Mouse (Mus musculus) stomach, embryonic 16.5 days (tissue): ENCODE results near the gene A630076J17Rik. TPM values are rescaled to one million over a fixed set of nuclear protein-coding genes. Genes with fewer than 3 reads are reported as not detected.
A peak's percentile ranks its signal among the peaks of the same experiment; 100 is the strongest.

Source experiments
- ATAC-seq: fragments of 200-750 bp; cut with Nextera tagmentation; 2 replicates; pipeline ENCODE4 v1.8.0; 2017; ENCODE audit warnings: moderate number of reproducible peaks, moderate TSS enrichment; ENCODE audit not compliant: insufficient read depth, low FRiP score
- H3K27ac ChIP-seq: fragments of 300-500 bp; sonication (generic); 2 replicates; pipeline ENCODE4 v1.5.1; 2014; ENCODE audit warnings: low read length
- H3K27me3 ChIP-seq: fragments of 300-500 bp; sonication (generic); 2 replicates; pipeline ENCODE4 v1.6.1; 2014; ENCODE audit warnings: low read length, control low read depth, mixed read lengths; ENCODE audit not compliant: control insufficient read depth, insufficient read depth
- H3K36me3 ChIP-seq: fragments of 300-500 bp; sonication (generic); 2 replicates; pipeline ENCODE4 v1.6.1; 2014; ENCODE audit warnings: low read length; ENCODE audit not compliant: control insufficient read depth, insufficient read depth
- H3K4me1 ChIP-seq: fragments of 300-500 bp; sonication (generic); 2 replicates; pipeline ENCODE4 v1.6.1; 2014; ENCODE audit warnings: low read length, control low read depth, mixed read lengths; ENCODE audit not compliant: control insufficient read depth, insufficient read depth
- H3K4me2 ChIP-seq: fragments of 300-500 bp; sonication (generic); 2 replicates; pipeline ENCODE4 v1.6.1; 2014; ENCODE audit warnings: low read depth, low read length, mixed read lengths
- H3K4me3 ChIP-seq: fragments of 300-500 bp; sonication (generic); replicated peaks from 2 replicates; pipeline ENCODE4 v1.5.1; 2014; ENCODE audit warnings: mild to moderate bottlenecking, low read length
- H3K9ac ChIP-seq: fragments of 300-500 bp; sonication (generic); 2 replicates; pipeline ENCODE4 v1.6.1; 2014; ENCODE audit warnings: low read length
- H3K9me3 ChIP-seq: fragments of 300-500 bp; sonication (generic); replicated peaks from 2 replicates; pipeline ENCODE4 v1.6.1; 2016; ENCODE audit warnings: low read length, control low read depth; ENCODE audit not compliant: control insufficient read depth
- WGBS: fragments of 180-500 bp; shearing (Covaris S2); extraction: QIAGEN DNeasy Blood & Tissue Kit; methylation state at CpG from one replicate; pipeline ENCODE4 v1.1.7; 2014; 5-methylcytosine and 5-hydroxymethylcytosine counted together
- polyA plus RNA-seq: library from polyadenylated mRNA; unstranded; fragments of >200 nt; fragmentation: Nextera tagmentation; extraction: Ambion mirVana; gene quantifications from 2 replicates; pipeline ENCODE4 v1.2.1, GENCODE M21; 2015

Gene A630076J17Rik
- polyA plus RNA-seq, 1 experiment from 2014 or later = 1.5 TPM

- H3K27ac ChIP-seq = no peak overlapping the region
Observed at GRCm38 (mm10) chr3:107276626-107277025, 46.2 kb downstream of the A630076J17Rik start.

GRCm38 (mm10) chr3:107278479-107279269, 48.3 kb downstream of the A630076J17Rik start, which contains the start of gene Lamtor5:
Gene Lamtor5 (plus strand): TSS chr3:107278858.
- peak within 1 kb of the TSS; percentile 80 for H3K4me3 ChIP-seq
- H3K27ac ChIP-seq = no peak within 1 kb of the TSS
- WGBS = 2% methylated on average over 43 of the region's 43 CpGs
- no peaks in the 10 kb centered on the region for H3K9me3 ChIP-seq
- H3K27me3 ChIP-seq = no peaks in the 10 kb centered on the region
- peaks cover 10% of the 10 kb centered on the region; the same call in 1 of the 2 replicates for H3K4me1 ChIP-seq
- H3K36me3 ChIP-seq = peaks cover 9% of the 10 kb centered on the region; the same call in 1 of the 2 replicates
- peak; percentile 87 for ATAC-seq
- peak within 1 kb of the TSS; percentile 91 for H3K9ac ChIP-seq
- H3K4me2 ChIP-seq = peak within 1 kb of the TSS; percentile 78

More at GRCm38 (mm10) chr3:107276626-107277025, 46.2 kb downstream of the A630076J17Rik start:
- no peaks in the 10 kb centered on the region for H3K9me3 ChIP-seq
- no peak overlapping the region for H3K4me2 ChIP-seq
- WGBS = 77% methylated on average over 3 of the region's 3 CpGs
- no peaks in the 10 kb centered on the region for H3K27me3 ChIP-seq
- no peaks in the 10 kb centered on the region for H3K36me3 ChIP-seq
- no peak for ATAC-seq
- no peak overlapping the region for H3K4me3 ChIP-seq
- no peak overlapping the region for H3K9ac ChIP-seq
- peaks cover 10% of the 10 kb centered on the region; the same call in 1 of the 2 replicates for H3K4me1 ChIP-seq

Other genes with a start within 250 kb of the A630076J17Rik start
- gene Kcna3, start 194.4 kb upstream of the A630076J17Rik start, polyA plus RNA-seq = 0.56 and 0.70 TPM in 2 replicates
- gene Kcna2, start 129.5 kb upstream of the A630076J17Rik start, polyA plus RNA-seq = 0.12 and 0.14 TPM in 2 replicates
- gene Kcna10, start 47.6 kb upstream of the A630076J17Rik start, polyA plus RNA-seq = not detected in 2 replicates
- 7,568 and 11,997 TPM in 2 replicates for gene Cym, start 8.9 kb upstream of the A630076J17Rik start, polyA plus RNA-seq
- 0.15 and 0.20 TPM in 2 replicates for gene Prok1, start 9.1 kb downstream of the A630076J17Rik start, polyA plus RNA-seq
- 175 and 181 TPM in 2 replicates for gene Lamtor5, start 48.2 kb downstream of the A630076J17Rik start, polyA plus RNA-seq
- gene Slc16a4, start 60.6 kb downstream of the A630076J17Rik start, polyA plus RNA-seq = 2.2 and 2.6 TPM in 2 replicates
- gene Rbm15, start 103.1 kb downstream of the A630076J17Rik start, polyA plus RNA-seq = 11.0 and 12.3 TPM in 2 replicates
- gene Kcnc4, start 228.9 kb downstream of the A630076J17Rik start, polyA plus RNA-seq = 0.14 TPM in 1 of 2 replicates, not detected in the other